Mouse (Mus musculus) thymus, adult 2 months (tissue): ENCODE measurements around the gene Ankrd36.
"Not testable (repeated sequence)": the region's sequence is repeated elsewhere in the genome, so short reads cannot be mapped to it uniquely, and the experiment has no call there.

ENCODE experiments used
- CTCF ChIP-seq: fragments of 200-500 bp; IDR thresholded peaks from 2 replicates; pipeline ENCODE4 v1.5.1; 2012; ENCODE audit warnings: mild to moderate bottlenecking, control low read depth, low read length, moderate library complexity, borderline replicate concordance; ENCODE audit not compliant: control insufficient read depth, poor library complexity, insufficient read depth; ENCODE audit errors: extremely low read depth
- POLR2A ChIP-seq: fragments of 200-500 bp; IDR thresholded peaks from 2 replicates; pipeline ENCODE4 v1.6.1; 2012; ENCODE audit warnings: mild to moderate bottlenecking, low read length, control low read depth, moderate library complexity; ENCODE audit not compliant: control insufficient read depth, poor library complexity, insufficient read depth; ENCODE audit errors: extremely low read depth

DNA sequence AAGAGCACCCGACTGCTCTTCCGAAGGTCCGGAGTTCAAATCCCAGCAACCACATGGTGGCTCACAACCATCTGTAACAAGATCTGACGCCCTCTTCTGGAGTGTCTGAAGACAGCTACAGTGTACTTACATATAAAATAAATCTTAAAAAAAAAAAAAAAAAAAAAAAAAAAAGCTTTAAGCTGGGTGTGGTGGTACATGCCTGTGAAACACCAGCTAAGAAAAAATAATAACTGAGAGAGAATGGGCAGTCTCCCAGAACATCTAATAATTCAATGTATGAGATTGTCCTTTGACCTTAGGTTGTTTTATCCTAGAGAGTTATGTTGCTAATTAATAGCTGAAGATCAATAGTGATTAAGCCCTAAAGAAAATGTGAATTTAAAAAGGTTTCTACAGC is 32.0 kb upstream of the Ankrd36 start:
- TF ChIP-seq CTCF, POLR2A: not testable (repeated sequence)
